Mouse (Mus musculus) regulatory T cell (primary cell): ENCODE measurements around the gene Atxn1.

Source experiments
- in situ Hi-C: fragments of 300-600 bp; cut with MboI, MseI; formaldehyde crosslinking; loops from one replicate; pipeline ENCODE4 v1.15.1; 2025; ENCODE audit warnings: high pct_unique_total_duplicates

Gene Atxn1

DNA sequence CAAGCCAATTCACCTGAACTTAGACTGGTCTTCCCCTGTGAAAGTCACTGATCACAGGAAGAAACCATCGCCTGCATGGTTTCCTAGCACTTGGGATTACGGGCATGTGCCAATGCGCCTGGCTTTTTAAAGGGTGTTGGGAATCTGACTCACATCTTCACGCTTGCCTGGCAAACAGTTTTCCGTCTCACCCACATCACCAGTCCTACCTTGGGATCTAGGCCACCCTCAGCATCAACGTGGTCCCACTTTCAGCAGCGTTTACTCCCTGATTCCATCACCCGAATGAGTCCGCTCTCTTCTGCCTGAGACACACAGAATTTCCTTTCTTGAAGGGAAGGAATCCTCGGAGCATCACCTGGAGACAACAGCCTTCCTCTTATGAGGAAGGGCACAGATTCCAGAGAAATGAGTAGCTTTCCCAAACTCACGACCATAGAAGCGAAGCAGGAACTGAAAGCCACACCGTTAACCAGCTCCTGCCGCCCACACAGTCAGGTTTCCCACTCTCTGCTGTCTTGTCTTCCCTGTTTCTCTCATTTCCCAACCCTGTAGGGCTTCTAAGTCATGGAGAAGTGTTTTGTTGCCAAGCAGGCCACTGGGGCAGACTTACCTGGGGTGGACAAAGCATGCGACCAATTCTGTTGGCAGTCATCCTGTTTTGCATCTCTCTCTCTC lies 128.3 kb downstream of the Atxn1 start:
- in situ Hi-C loops, result loop anchor here (5.0 kb wide), 1 partner anchor 71 kb away; no protein-coding TSS in a partner anchor

DNA sequence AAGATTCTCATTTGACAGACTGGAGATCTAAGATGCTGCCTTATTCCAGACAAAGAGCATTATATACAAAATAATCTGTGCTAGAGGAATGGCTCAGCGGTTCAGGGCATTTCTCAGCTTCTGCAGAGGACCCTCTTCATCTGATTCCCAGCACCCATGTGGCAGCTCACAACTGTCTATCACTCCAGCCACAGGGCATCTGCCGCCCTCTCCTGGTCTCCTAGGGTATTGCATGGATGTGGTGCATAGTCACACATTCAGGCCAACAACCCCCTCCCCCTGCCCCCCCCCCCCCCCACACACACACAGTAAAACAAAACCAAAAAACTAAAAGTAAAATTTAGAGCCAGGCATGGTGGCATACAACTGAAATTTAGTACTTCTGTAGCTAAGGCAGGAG lies 130.5 kb downstream of the Atxn1 start:
- in situ Hi-C loops, result no loop called here

DNA sequence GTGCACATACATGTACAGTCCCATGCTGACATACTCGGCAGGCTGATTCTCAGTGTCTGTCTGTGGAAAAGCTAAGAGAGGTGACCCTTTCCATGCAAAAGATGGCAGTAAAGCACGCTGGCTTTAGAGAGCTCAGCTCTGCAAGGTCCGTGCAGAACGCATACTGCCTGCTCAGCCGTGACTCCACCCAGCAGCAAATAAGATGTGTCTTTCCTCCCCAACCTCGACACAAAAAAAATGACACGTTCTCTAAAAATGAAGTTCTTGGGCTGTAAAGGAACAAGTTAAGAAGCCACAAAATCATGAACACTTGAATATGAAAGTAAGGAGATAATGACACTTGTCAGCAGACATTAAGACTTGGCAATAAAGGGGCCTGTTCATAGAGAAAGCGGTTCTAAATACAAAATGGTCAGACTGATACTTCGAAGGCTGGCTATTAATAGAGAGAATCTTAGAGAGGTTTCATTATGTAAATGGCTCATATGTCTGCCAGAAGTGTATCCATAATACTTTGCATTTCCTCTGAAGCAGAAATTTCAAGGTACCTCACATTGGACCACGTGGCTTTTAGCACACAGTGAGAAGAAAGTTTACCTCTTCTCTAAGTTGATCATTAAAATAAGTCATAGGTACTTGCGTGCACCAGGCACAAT lies 132.0 kb downstream of the Atxn1 start:
- in situ Hi-C loops, result no loop called here

DNA sequence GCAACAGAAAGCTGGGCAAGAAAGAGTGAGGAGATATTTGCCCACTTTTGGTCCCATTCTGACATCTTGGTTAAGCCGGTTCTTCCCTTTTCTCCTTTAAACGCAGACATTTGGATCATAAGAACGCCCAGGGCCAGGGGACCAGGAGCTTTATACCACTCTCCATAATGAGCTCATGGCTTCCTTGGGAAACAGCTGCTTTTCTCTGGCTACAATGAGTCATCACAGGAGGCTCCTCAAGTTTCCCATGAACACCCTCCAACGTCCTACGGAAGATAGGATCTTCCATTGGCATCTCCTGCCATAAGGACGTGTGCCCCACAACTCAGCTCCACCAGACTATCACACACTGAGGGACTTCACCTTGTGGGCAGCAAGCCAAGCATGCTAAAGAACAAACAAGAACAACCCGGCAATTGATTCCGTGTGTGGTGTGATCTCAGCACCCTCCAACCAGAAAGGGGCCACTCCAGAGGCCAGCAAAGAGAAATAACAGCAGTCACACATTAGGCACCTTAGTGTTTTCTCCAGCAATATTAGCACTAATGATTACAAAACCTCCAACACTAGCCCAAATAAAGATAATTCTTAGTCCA lies 135.4 kb downstream of the Atxn1 start:
- in situ Hi-C loops, result loop anchor here (10.0 kb wide), 1 partner anchor 535 kb away; no protein-coding TSS in a partner anchor

DNA sequence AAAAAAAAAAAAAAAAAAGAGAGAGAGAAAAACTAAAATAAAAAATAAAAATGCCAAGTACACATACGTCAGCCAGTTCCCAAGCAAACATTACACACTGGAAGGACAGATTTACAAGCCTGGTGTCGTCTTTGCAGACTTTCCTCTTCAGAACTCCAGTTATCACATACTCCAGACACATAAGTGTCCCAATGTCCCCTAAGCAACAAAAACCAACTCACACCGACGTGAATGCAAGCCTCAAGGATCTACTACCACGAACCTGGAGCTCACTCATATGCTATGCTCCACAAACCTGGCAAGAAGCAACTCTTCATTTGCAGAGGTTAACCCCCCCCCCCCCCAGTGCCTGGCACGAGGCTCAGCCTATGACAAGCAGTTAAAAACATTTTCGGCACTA lies 136.8 kb downstream of the Atxn1 start:
- in situ Hi-C loops, result loop anchor here (10.0 kb wide), 1 partner anchor 537 kb away; no protein-coding TSS in a partner anchor

DNA sequence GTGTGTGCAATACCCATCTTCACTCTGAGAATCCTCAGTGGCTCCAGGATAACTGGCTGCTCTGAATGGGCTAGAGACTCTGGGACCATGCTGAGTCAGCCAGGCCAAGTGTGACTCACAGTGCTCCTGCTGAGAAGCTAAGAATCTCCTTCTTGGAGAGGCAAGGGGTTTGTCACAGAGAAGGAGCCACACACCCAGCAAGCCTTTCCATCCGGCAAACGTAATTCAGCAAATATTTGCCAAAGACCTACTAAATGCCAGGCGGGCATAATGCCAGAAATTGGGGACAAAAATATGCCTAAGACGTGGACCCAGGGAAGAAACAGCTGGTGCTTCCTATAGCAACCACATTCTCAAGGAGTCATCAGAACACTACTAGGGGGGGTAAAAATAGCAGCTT lies 137.2 kb downstream of the Atxn1 start:
- in situ Hi-C loops, result loop anchor here (10.0 kb wide), 1 partner anchor 537 kb away; no protein-coding TSS in a partner anchor

DNA sequence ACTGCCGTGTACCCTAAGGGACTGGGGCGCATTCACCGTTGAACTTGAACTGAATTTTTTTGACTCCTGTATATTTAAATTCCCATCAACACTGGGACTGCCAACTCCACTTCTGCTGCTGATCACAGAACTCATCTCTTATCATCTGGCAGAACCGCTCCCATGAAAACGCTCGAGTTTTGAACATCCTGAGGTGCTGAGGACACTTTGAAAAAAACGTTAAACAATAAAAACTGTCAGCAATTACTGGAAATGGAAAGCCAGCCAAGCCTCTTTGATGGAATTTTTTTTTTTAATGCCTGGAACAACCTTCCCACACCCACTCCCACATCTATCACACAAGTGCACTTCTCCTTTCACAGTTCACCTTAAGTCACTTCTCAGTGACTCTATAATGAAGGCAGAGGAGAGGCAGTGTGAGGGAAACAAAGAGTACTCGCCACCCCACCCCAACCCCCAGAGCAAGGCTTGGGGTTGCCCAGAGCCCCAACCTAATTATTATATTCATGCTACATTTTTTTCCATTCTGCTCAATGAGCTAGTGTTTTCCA lies 137.7 kb downstream of the Atxn1 start:
- in situ Hi-C loops, result loop anchor here (10.0 kb wide), 1 partner anchor 538 kb away; no protein-coding TSS in a partner anchor

DNA sequence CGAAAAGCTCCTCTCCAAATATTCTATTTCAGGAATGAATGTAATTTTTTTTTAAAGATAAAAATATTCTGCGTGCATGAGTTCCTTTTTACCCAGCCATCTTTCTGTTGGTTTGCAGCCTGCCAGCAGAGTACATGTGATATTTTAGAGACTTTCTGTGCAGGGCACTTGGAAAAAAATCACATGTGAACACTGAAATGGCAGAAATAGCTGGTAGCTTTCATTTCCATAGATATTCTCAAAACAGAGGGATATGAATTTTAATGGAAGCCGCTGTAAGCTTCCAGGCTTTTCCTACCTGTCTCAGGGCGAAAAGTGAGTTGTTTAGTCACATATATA lies 142.3 kb downstream of the Atxn1 start:
- in situ Hi-C loops, result loop anchor here (10.0 kb wide), 1 partner anchor 542 kb away; no protein-coding TSS in a partner anchor

DNA sequence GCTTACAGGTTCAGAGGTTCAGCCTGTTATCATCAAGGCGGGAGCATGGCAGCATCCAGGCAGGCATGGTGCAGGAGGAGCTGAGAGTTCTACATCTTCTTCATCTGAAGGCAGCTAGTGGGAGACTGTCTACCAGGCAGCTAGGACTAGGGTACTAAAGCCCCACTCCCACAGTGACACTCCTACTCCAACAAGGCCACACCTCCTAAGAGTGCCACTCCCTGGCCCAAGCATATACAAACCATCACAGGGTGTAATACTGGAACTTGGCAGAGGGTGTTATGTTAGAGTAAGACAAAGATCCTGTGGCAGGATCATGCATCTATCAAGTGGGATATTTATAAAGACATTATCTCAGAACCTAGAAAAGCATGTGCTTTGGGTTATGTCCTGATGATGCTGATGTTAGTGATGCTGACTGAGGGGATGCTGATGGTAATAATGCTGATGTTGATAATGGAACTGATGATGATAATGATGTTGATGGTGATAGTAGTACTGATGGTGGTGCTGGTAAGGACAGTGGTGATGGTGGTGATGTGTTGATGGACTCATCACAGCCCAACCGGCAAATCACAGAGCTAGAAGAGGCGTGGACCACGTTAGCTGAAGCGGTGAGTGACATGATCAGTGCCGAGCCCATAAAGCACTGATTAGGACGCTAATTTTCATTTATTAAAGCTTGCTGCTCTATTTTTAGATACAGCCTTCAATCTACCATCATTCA lies 142.9 kb downstream of the Atxn1 start:
- in situ Hi-C loops, result loop anchor here (10.0 kb wide), 1 partner anchor 543 kb away; no protein-coding TSS in a partner anchor

DNA sequence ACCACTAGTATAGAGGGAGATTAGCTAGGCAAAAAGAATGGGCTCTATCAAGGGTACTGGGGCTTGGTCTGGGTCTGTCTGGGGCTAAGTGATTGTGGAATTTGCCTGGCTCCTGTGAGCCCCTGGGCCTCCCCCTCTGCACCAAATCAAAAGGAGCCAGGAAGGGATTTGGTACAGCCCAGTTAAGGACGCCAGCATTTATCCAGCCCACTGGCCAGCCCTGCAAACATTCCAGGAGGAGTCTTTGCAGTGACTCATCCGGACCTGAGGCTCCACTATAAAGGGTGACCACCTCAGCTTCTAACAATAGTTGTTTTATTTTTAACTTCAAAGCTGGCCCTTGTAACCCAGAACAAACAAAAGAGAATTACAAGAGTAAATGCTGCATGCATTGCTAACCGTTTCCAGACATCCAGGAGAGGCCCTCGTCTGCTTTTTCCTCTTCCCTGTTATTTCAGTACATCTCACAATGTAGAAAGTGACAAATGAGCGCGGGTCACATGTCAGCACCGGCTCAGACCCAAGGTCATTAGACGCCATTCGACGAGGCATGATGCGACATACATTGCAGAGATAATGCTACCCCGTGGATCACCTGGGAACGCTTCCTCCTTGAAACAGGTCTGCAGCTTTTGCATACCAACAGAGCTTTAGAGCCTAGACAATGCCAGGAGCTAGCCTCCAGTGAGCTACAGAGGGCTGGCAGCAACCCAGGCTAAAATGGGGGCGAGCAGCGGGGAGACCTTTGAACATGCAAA lies 144.2 kb downstream of the Atxn1 start:
- in situ Hi-C loops, result loop anchor here (10.0 kb wide), 1 partner anchor 544 kb away; no protein-coding TSS in a partner anchor

DNA sequence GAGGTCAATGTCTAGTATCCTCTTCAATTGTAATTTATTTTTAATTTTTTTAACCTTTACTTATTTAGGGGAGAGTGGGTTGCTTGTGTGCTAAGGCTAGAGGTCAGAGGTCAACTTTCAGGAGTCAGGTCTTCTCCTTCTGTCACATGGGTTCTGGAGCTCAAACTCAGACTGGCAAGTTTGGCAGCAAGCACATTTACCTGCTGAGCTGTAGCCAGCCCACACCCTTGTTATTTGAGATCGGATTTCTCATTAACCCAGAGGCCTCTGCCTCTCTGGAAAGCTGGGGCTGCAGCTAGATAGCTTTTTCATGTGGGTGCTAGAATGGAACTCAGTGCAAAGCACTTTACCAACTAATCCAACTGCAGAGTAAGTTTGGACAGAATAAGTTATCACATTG lies 148.1 kb downstream of the Atxn1 start:
- in situ Hi-C loops, result no loop called here

DNA sequence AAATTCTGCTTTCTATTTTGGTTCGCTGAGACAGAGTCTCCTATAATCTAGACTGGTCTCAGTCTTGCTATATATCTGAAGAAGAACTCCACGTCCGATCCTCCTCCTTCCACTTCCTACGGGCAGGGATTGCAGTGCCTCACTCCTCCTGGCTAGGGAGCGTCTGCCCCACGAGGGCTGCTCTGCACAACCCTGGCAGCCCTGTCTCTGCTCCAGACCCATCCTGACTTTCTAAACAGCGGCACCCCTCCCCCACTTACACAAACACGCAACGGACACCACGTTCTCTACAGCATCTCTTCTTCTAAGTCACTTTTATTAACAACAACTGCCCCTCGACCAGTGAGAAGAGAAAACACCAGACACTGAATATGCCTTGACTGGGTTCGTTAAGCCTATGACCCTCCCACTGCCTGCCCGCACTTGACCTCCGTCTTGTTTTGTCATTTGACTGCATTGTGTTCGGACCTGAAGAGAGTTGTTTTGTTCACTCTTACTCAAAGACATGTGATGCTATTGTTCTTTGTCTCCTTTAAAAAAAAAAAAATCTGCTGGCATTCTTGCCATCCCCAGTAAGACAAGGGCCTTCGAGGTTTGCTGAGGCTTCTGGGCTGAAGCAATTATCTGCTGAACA lies 154.9 kb downstream of the Atxn1 start:
- in situ Hi-C loops, result no loop called here

DNA sequence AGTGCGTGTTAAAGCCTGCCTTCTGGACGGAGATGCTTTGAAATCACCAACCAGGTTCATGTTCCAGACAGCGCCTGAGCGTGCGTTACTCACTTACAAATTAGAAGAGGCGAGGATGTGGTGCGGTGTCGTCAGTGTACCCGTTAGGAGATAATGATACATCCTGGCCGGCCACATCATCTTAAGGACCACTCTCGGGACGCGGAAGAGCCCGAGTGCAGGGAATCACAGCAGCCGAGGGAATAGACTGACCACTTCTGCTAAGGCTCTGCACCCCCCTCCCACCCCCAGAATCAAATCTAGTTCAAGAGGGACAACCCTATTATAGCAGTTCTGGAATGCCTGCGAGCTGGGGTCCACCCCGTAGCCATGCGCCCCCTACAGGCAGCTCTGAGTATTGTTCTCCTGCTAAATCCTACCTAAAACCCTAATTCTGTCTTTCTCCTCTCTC lies 157.2 kb downstream of the Atxn1 start:
- in situ Hi-C loops, result no loop called here

DNA sequence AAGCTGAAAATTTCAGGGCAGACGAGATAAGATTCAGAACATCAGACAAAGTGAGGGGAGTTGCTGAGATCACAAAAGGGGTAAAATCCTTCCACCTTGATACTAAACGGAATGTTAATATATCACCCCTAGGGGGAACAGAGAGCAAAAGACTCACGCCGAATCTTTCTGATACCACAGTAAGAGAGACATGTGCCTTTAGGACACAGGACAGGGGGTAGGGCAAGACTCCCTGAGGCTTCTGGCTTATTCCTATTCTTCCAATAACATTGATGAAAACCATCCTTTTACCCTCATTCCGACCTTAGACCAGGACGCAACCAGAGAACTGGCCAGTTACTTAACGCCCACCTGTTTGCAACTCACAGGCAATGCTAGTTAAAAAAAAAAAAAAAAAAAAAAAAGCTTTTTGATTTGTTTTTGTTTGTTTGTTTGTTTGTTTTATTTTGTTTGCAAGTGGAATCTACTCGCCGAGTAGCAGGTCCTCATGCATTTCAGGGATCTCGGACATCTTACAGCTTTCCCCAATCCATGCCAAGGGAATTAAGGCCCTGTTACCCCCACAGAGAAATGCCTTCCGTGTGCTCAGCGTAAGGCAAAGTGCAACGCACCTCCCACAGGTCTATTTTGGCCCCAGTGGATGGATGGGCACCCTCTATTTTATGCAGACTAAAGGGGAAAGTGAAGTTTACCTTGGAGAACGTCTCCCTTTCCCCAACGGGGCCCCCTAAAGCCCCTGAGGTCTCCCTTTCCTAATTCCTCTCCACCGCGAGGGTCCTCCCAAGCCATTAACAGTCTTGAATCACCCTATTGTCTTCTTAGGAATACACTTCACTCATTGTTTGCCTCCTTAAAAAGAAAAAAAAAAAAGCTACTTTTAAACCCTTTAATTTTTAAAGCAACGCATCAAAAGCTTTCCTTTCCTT lies 157.9 kb downstream of the Atxn1 start:
- in situ Hi-C loops, result no loop called here

DNA sequence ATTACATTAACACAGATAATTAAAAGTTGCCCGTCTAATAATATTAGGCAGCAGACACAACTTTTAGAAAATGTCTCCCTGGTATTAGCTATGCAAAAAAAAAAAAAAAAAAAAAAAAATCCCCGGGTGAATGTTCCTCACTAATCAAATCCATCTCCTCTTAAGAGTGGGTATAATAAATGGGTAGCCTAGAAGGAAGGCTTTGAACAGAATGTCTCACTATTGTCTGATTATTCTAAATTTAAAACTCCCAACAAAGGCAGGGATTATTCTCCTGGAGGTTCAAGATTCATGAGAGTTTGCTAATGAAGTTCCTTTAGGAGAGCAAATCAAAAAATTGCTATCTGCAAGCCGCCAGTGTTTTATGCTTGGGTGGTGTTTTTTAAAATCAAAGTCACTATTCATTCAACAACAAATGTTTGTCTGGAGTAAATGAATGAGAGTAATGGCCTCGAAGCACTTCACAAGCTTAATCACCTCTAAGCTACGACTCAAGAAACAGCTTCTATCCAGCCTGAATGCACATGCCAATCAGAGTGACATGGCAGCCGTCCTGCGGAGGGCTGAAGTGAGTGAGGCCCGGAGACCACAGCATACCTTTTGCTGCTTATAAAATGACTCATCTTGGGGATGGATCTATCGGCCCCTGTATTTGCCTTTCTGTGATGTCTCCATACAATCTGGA lies 158.8 kb downstream of the Atxn1 start:
- in situ Hi-C loops, result no loop called here

DNA sequence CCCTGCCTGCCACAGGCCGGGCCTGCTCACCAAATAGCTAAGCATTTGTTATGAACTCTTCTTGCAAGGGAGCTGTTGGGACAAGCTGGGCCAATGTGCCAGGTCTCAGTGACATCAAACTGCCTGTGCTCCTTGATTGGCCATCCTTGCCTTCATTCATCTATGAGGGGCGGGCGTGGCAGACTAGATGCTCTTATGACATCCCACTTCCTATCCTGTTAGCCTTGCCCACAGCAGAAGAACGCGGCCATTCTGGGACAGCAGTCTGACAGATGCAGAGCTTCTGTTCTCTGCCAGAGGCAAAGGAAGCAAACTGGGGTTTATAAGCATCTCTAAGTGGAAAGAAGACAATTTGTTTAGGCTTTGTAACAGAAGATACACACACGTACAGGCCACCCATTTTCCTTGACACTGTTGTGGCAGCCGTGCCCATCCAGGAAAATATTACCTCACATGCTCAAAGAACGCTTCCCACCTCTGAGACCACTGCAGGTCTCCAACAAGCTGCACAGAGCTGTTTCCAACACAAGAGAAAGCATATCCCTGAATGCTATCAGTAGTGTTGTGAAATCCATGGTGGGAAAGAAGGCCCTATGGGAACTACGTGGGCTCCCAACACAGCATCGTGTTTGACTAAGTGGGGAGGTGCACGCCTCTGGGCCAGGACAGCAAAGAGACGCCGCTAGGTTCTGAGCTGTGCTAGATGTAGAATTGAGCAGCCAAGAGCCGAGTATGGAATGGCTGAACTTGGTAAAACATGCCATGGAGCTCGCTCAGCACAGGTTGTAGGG lies 162.0 kb downstream of the Atxn1 start:
- in situ Hi-C loops, result no loop called here

DNA sequence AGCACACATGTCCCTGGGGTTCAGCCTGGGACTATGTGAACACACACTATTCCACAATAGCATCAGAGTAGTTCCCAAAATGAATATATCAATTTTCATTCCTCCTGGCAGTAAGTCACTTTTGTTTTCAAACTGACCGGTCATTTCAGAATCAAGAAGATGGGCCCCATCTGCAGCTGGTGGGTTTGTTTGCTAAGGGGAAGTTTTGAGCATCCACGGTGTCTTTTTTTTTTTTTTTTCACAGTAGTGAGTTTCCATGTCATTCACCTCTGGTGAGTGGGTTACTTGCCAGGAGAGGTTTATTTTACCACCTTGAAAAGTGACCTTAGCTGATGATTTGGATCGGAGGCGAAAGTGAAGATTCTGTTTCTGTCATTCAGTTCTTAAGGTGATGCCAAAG lies 166.6 kb downstream of the Atxn1 start:
- in situ Hi-C loops, result no loop called here

DNA sequence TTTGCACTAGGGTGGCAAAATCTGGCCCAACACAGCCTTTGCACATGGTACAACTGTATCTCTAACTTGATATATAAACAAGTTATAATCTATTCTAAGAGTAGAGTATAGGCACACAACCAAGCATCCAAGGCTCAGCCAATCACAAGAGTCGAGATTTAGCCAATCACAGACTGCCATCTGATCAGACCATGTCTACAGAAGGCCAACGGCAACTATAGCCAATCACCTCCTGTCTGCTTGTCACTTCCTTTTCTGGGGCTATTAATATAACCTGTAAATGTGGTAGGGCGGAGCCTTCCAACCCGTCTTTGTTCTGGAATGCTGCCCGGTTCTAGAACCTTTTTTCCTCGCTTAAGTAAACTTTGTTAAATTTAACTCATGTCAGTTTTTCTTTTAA lies 167.1 kb downstream of the Atxn1 start:
- in situ Hi-C loops, result no loop called here
